Mouse (Mus musculus) forebrain, postnatal 0 days (tissue): Measurements from ENCODE around the gene Hspb8. TPM values are rescaled to one million over a fixed set of nuclear protein-coding genes. Genes with fewer than 3 reads are reported as not detected.

Experiments used
- ATAC-seq: fragments of 200-750 bp; cut with Nextera tagmentation; 2 replicates; pipeline ENCODE4 v1.8.0; 2017; ENCODE audit warnings: mild to moderate bottlenecking, moderate library complexity
- DNase-seq: peaks from one replicate; pipeline ENCODE4 v3.0.0-alpha.2; 2015
- H3K27ac ChIP-seq: fragments of 300-500 bp; sonication (generic); 2 replicates; pipeline ENCODE4 v1.5.1; 2014; ENCODE audit warnings: low read depth, mild to moderate bottlenecking, antibody characterized with exemption, low read length, moderate library complexity, mixed read lengths
- H3K27me3 ChIP-seq: fragments of 300-500 bp; sonication (generic); 2 replicates; pipeline ENCODE4 v1.6.1; 2014; ENCODE audit warnings: mild to moderate bottlenecking, low read length, mixed read lengths; ENCODE audit not compliant: insufficient read depth
- H3K36me3 ChIP-seq: fragments of 300-500 bp; sonication (generic); 2 replicates; pipeline ENCODE4 v1.6.1; 2014; ENCODE audit warnings: mild to moderate bottlenecking, moderate library complexity; ENCODE audit not compliant: insufficient read depth
- H3K4me1 ChIP-seq: fragments of 300-500 bp; sonication (generic); 2 replicates; pipeline ENCODE4 v1.6.1; 2014; ENCODE audit warnings: antibody characterized with exemption; ENCODE audit not compliant: insufficient read depth
- H3K4me2 ChIP-seq: fragments of 300-500 bp; sonication (generic); 2 replicates; pipeline ENCODE4 v1.6.1; 2014; ENCODE audit warnings: low read depth, mild to moderate bottlenecking, moderate library complexity
- H3K4me3 ChIP-seq: fragments of 300-500 bp; sonication (generic); 2 replicates; pipeline ENCODE4 v1.5.1; 2014; ENCODE audit warnings: low read depth, low read length, mixed read lengths
- H3K9ac ChIP-seq: fragments of 300-500 bp; sonication (generic); 2 replicates; pipeline ENCODE4 v1.6.1; 2014; ENCODE audit warnings: mild to moderate bottlenecking
- H3K9me3 ChIP-seq: fragments of 300-500 bp; sonication (generic); 2 replicates; pipeline ENCODE4 v1.6.1; 2016; ENCODE audit warnings: low read length
- CTCF ChIP-seq: sonication (generic); IDR thresholded peaks from 2 replicates; pipeline ENCODE4 v1.5.1; 2016; ENCODE audit warnings: antibody characterized with exemption, control low read depth, low read depth
- WGBS: fragments of 180-500 bp; shearing (Covaris S2); extraction: QIAGEN DNeasy Blood & Tissue Kit; methylation state at CpG from one replicate; pipeline ENCODE4 v1.1.7; 2014; 5-methylcytosine and 5-hydroxymethylcytosine counted together
- polyA plus RNA-seq: library from polyadenylated mRNA; unstranded; fragments of >200 nt; fragmentation: Nextera tagmentation; extraction: Ambion mirVana; gene quantifications from 2 replicates; pipeline ENCODE4 v1.2.1, GENCODE M21; 2015
- total RNA-seq: library from RNA; depleted of rRNA; stranded (reverse); fragments of >200 nt; gene quantifications from 2 replicates; pipeline ENCODE4 v1.2.3, GENCODE M21; 2014

Gene Hspb8
- total and polyA plus RNA-seq, 2 experiments from 2014 or later, result 10.6 to 13.2 TPM

- ATAC-seq (peak; percentile 81), DNase-seq (peak; percentile 55)
- Histone ChIP-seq H3K9ac (no peak overlapping the region), H3K9me3 (no peaks in the 10 kb centered on the region), H3K27ac (peak overlapping the region; percentile 45; the same call in 1 of the 2 replicates), H3K4me2 (no peak overlapping the region), H3K27me3 (no peaks in the 10 kb centered on the region), H3K4me3 (no peak overlapping the region), H3K4me1 (no peaks in the 10 kb centered on the region), H3K36me3 (no peaks in the 10 kb centered on the region)
- TF ChIP-seq CTCF, result no peak
- WGBS, result 8% methylated on average over 6 of the region's 6 CpGs
Observed at GRCm38 (mm10) chr5:116420759-116421225, 1.9 kb downstream of the Hspb8 start.

DNA sequence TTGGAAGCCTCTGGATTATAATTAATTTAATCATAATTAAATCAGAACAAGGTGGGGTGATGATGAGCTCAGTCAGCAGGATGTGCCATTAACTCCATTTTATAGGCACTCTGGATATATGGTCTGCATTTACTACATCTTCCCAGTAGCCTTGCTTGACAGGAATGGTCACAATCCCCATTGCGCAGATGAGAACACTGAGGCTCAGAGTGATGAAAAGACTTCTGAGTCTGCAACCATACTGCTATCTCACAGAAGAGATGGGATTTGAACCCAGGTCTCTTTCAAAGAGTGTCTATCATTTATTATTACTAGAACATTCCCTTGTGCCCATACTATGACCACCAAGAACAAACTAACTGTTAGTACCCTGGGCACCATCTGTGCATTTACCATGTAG is 2.5 kb downstream of the Hspb8 start:
- ATAC-seq (no peak), DNase-seq (no peak)
- H3K9me3 ChIP-seq, result no peaks in the 10 kb centered on the region
- no peak overlapping the region for H3K4me3 ChIP-seq
- no peak overlapping the region for H3K27ac ChIP-seq
- H3K27me3 ChIP-seq, result no peaks in the 10 kb centered on the region
- H3K9ac ChIP-seq, result no peak overlapping the region
- H3K4me1 ChIP-seq, result no peaks in the 10 kb centered on the region
- H3K4me2 ChIP-seq, result no peak overlapping the region
- no peak for TF ChIP-seq CTCF
- 98% methylated on average over 1 of the region's 1 CpGs for WGBS
- no peaks in the 10 kb centered on the region for H3K36me3 ChIP-seq

DNA sequence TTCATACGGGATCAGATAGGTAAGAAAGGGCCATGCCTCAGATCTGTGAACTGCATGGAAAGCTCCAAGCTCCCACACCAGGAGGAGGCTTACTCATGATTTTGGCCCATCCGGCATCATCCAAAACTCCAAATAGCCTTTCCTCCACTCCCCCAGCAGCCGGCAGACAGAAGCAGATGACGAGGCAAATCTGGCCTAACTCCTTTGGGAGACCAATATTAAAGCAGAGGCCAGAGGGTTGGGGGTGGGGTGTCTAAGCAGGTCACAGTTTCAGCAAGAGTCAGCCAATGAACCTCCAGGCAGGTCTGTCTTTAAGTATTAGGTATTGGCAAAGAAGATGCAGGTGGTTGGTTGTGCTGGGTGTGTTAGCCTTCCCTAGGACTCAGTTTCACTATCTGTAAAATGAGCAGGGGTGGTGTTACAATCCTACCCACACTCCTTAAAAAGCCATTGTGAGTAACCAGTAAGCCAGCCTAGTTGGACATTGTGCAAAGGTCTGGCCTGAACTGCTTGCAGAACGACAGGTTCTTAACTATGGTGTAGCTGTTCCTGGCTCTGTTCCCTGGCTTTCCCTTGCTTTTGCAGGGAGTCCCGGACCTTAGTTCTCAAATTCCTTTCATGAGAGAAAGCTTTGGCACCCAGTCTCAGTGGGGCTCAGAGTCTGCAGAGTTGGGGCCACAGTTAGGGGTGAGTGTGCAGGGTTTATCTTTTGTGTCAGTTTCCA is 3.2 kb downstream of the Hspb8 start:
- Histone ChIP-seq H3K27me3 (no peaks in the 10 kb centered on the region), H3K9me3 (no peaks in the 10 kb centered on the region), H3K4me2 (no peak overlapping the region), H3K9ac (no peak overlapping the region), H3K4me1 (no peaks in the 10 kb centered on the region), H3K4me3 (no peak overlapping the region), H3K36me3 (no peaks in the 10 kb centered on the region), H3K27ac (no peak overlapping the region)
- no peak for TF ChIP-seq CTCF
- ATAC-seq, result no peak
- DNase-seq, result no peak
- 38% methylated on average over 6 of the region's 6 CpGs for WGBS

DNA sequence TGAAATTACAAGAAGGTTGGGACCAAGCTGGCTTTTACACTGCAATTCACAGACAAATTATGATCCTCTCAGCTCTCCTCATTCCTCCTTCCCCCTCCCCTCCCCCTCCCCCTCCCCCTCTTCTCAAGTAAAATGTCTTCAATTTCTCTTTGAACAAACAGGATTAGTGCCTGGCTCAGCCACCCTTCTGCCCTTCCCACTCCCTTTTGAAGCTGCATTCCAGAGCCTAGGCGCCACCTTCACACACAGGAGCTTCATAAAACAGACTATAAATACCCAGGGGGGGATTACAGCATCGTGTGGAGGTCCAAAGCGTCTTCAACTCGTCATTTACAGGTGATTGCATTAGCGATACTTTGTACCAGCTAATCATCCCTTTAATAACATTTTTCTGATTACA is 6.5 kb downstream of the Hspb8 start:
- TF ChIP-seq CTCF, result no peak
- no peaks in the 10 kb centered on the region for H3K27me3 ChIP-seq
- no peak for DNase-seq
- 11% methylated on average over 5 of the region's 5 CpGs for WGBS
- H3K9me3 ChIP-seq, result no peaks in the 10 kb centered on the region
- H3K4me3 ChIP-seq, result no peak overlapping the region
- no peaks in the 10 kb centered on the region for H3K4me1 ChIP-seq
- no peak for ATAC-seq
- H3K4me2 ChIP-seq, result no peak overlapping the region
- no peak overlapping the region for H3K27ac ChIP-seq
- no peaks in the 10 kb centered on the region for H3K36me3 ChIP-seq
- H3K9ac ChIP-seq, result no peak overlapping the region

GRCm38 (mm10) chr5:116409689-116410590 is 12.7 kb downstream of the Hspb8 start:
- Histone ChIP-seq H3K9ac (no peak overlapping the region), H3K27ac (no peak overlapping the region), H3K27me3 (no peaks in the 10 kb centered on the region), H3K4me2 (no peak overlapping the region), H3K9me3 (no peaks in the 10 kb centered on the region), H3K36me3 (no peaks in the 10 kb centered on the region), H3K4me3 (no peak overlapping the region), H3K4me1 (no peaks in the 10 kb centered on the region)
- ATAC-seq (no peak), DNase-seq (no peak)
- WGBS, result 6% methylated on average over 15 of the region's 16 CpGs
- no peak for TF ChIP-seq CTCF

DNA sequence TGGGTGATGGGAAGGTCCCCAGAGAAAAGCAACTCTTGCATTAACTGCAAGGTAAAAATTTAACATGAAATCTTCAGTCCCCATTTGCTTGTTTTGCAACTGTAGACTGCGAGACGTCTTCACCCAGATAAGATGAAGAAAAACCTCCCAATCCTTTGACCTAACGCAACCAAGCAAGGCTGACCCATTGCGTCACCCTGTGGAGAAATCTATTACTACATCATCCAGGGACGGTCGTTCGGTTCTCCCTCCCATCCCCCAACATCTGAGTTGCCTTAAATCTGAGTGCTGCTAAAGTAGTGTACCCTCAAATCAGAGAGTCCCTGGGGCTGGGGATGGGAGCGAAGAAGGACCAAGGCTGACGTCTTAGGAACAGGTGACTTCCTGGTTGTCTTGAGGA is 13.7 kb downstream of the Hspb8 start:
- H3K9me3 ChIP-seq, result no peaks in the 10 kb centered on the region
- 66% methylated on average over 9 of the region's 9 CpGs for WGBS
- peak; percentile 41 for TF ChIP-seq CTCF
- no peak overlapping the region for H3K9ac ChIP-seq
- H3K36me3 ChIP-seq, result no peaks in the 10 kb centered on the region
- no peaks in the 10 kb centered on the region for H3K4me1 ChIP-seq
- H3K4me3 ChIP-seq, result no peak overlapping the region
- DNase-seq (no peak), ATAC-seq (no peak)
- no peak overlapping the region for H3K27ac ChIP-seq
- no peaks in the 10 kb centered on the region for H3K27me3 ChIP-seq
- no peak overlapping the region for H3K4me2 ChIP-seq

DNA sequence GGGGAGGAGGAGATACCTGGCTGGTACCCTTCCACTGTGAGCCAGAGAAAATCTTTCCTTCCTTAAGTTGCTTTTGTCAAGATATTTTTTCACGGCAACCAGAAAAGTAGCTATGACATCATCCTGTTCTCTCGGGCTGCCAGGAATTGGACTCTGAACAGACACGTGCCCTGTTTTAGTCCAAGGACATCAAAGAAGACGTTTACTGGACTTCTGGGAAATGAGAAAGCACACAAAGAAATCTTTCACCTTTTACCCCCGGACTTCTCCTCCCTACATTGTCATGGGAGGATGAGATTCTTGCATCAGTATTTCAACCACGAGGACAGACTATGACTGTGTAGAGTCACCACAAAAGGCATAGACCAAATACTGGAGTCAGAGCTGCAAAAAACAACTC is 14.7 kb downstream of the Hspb8 start:
- no peak overlapping the region for H3K4me3 ChIP-seq
- H3K9ac ChIP-seq, result no peak overlapping the region
- H3K27me3 ChIP-seq, result no peaks in the 10 kb centered on the region
- 7% methylated on average over 6 of the region's 6 CpGs for whole genome bisulfite sequencing
- ATAC-seq (0 out of 2 replicates have a peak, but pooled peaks have one; percentile 8), DNase-seq (no peak)
- H3K27ac ChIP-seq, result no peak overlapping the region
- H3K9me3 ChIP-seq, result no peaks in the 10 kb centered on the region
- H3K4me1 ChIP-seq, result no peaks in the 10 kb centered on the region
- no peaks in the 10 kb centered on the region for H3K36me3 ChIP-seq
- no peak overlapping the region for H3K4me2 ChIP-seq
- TF ChIP-seq CTCF, result no peak
